Mouse (Mus musculus) kidney, postnatal 0 days (tissue): ENCODE measurements around the gene Tmed3. TPM values are rescaled to one million over a fixed set of nuclear protein-coding genes. Genes with fewer than 3 reads are reported as not detected.

Source experiments
- ATAC-seq: fragments of 200-750 bp; cut with Nextera tagmentation; replicated peaks from 2 replicates; pipeline ENCODE4 v1.8.0; 2017; ENCODE audit warnings: low read depth, moderate number of reproducible peaks, moderate TSS enrichment, moderate library complexity; ENCODE audit not compliant: low FRiP score
- DNase-seq: peaks from one replicate; pipeline ENCODE4 v3.0.0-alpha.2; 2016; ENCODE audit warnings: low spot score
- H3K27ac ChIP-seq: fragments of 300-500 bp; sonication (generic); 2 replicates; pipeline ENCODE4 v1.5.1; 2014; ENCODE audit warnings: mild to moderate bottlenecking
- H3K27me3 ChIP-seq: fragments of 300-500 bp; sonication (generic); 2 replicates; pipeline ENCODE4 v1.6.1; 2014; ENCODE audit warnings: low read length, mixed read lengths; ENCODE audit not compliant: insufficient read depth
- H3K36me3 ChIP-seq: fragments of 300-500 bp; sonication (generic); 2 replicates; pipeline ENCODE4 v1.6.1; 2014; ENCODE audit warnings: low read length, mixed read lengths; ENCODE audit not compliant: insufficient read depth
- H3K4me1 ChIP-seq: fragments of 300-500 bp; sonication (generic); replicated peaks from 2 replicates; pipeline ENCODE4 v1.6.1; 2014; ENCODE audit warnings: antibody characterized with exemption, low read length, mixed read lengths; ENCODE audit not compliant: insufficient read depth
- H3K4me2 ChIP-seq: fragments of 300-500 bp; sonication (generic); 2 replicates; pipeline ENCODE4 v1.6.1; 2014; ENCODE audit warnings: mild to moderate bottlenecking, low read length, moderate library complexity, mixed read lengths
- H3K4me3 ChIP-seq: fragments of 300-500 bp; sonication (generic); replicated peaks from 2 replicates; pipeline ENCODE4 v1.5.1; 2014; ENCODE audit warnings: low read depth, low read length
- H3K9ac ChIP-seq: fragments of 300-500 bp; sonication (generic); 2 replicates; pipeline ENCODE4 v1.6.1; 2014; ENCODE audit warnings: low read depth, low read length
- H3K9me3 ChIP-seq: fragments of 300-500 bp; sonication (generic); replicated peaks from 2 replicates; pipeline ENCODE4 v1.6.1; 2016; ENCODE audit warnings: low read length, inconsistent platforms, mixed read lengths
- CTCF ChIP-seq: IDR thresholded peaks from 2 replicates; pipeline ENCODE4 v1.5.1; 2016; ENCODE audit warnings: antibody characterized with exemption, low read depth, mild to moderate bottlenecking, moderate library complexity
- WGBS: fragments of 180-500 bp; shearing (Covaris S2); extraction: QIAGEN DNeasy Blood & Tissue Kit; methylation state at CpG from one replicate; pipeline ENCODE4 v1.1.7; 2014; 5-methylcytosine and 5-hydroxymethylcytosine counted together
- polyA plus RNA-seq: library from polyadenylated mRNA; unstranded; fragments of >200 nt; fragmentation: Nextera tagmentation; extraction: Ambion mirVana; gene quantifications from 2 replicates; pipeline ENCODE4 v1.2.1, GENCODE M21; 2015

The Tmed3 gene
- polyA plus RNA-seq, 1 experiment from 2014 or later: 96.9 TPM

GRCm38 (mm10) chr9:89686262-89686661 is 18.6 kb downstream of the Tmed3 start:
- Histone ChIP-seq H3K9ac (no peak overlapping the region), H3K36me3 (no peaks in the 10 kb centered on the region), H3K27me3 (no peaks in the 10 kb centered on the region), H3K4me3 (no peak overlapping the region), H3K9me3 (no peaks in the 10 kb centered on the region), H3K27ac (no peak overlapping the region), H3K4me1 (no peaks in the 10 kb centered on the region), H3K4me2 (no peak overlapping the region)
- DNase-seq (no peak), ATAC-seq (no peak)
- 64% methylated on average over 2 of the region's 2 CpGs for WGBS
- TF ChIP-seq CTCF: peak; percentile 37

- Histone ChIP-seq H3K27me3 (no peaks in the 10 kb centered on the region), H3K36me3 (no peaks in the 10 kb centered on the region), H3K9ac (no peak overlapping the region), H3K4me1 (no peaks in the 10 kb centered on the region), H3K4me2 (no peak overlapping the region), H3K9me3 (no peaks in the 10 kb centered on the region), H3K4me3 (no peak overlapping the region), H3K27ac (no peak overlapping the region)
- peak; percentile 46 for DNase-seq
- 35% methylated on average over 1 of the region's 1 CpGs for WGBS
- ATAC-seq: peak; percentile 63; the same call in 1 of the 2 replicates
- peak; percentile 74 for TF ChIP-seq CTCF
These were observed 25.9 kb downstream of the Tmed3 start for GRCm38 (mm10) chr9:89678974-89679373.

- Histone ChIP-seq H3K36me3 (no peaks in the 10 kb centered on the region), H3K9ac (no peak overlapping the region), H3K4me2 (no peak overlapping the region), H3K27ac (no peak overlapping the region), H3K4me1 (no peaks in the 10 kb centered on the region), H3K9me3 (no peaks in the 10 kb centered on the region), H3K4me3 (no peak overlapping the region), H3K27me3 (no peaks in the 10 kb centered on the region)
- 60% methylated on average over 3 of the region's 3 CpGs for WGBS
- DNase-seq: peak; percentile 80
- TF ChIP-seq CTCF: peak; percentile 95
- ATAC-seq: peak; percentile 78
These were observed 30.8 kb downstream of the Tmed3 start for GRCm38 (mm10) chr9:89674014-89674618.

GRCm38 (mm10) chr9:89673402-89673801 is 31.5 kb downstream of the Tmed3 start:
- WGBS: 81% methylated on average over 1 of the region's 1 CpGs
- Histone ChIP-seq H3K27me3 (no peaks in the 10 kb centered on the region), H3K9ac (no peak overlapping the region), H3K4me2 (no peak overlapping the region), H3K9me3 (no peaks in the 10 kb centered on the region), H3K27ac (no peak overlapping the region), H3K4me3 (no peak overlapping the region), H3K4me1 (no peaks in the 10 kb centered on the region), H3K36me3 (no peaks in the 10 kb centered on the region)
- ATAC-seq (no peak), DNase-seq (no peak)
- TF ChIP-seq CTCF: no peak

- WGBS: 71% methylated on average over 4 of the region's 4 CpGs
- no peaks in the 10 kb centered on the region for H3K9me3 ChIP-seq
- H3K4me2 ChIP-seq: no peak overlapping the region
- no peak for TF ChIP-seq CTCF
- no peaks in the 10 kb centered on the region for H3K27me3 ChIP-seq
- H3K9ac ChIP-seq: no peak overlapping the region
- no peak overlapping the region for H3K4me3 ChIP-seq
- ATAC-seq (no peak), DNase-seq (no peak)
- H3K36me3 ChIP-seq: no peaks in the 10 kb centered on the region
- H3K4me1 ChIP-seq: no peaks in the 10 kb centered on the region
- H3K27ac ChIP-seq: no peak overlapping the region
These were observed 35.0 kb downstream of the Tmed3 start for GRCm38 (mm10) chr9:89669878-89670277.

- Histone ChIP-seq H3K9ac (no peak overlapping the region), H3K4me2 (no peak overlapping the region), H3K4me3 (no peak overlapping the region), H3K27me3 (no peaks in the 10 kb centered on the region), H3K9me3 (no peaks in the 10 kb centered on the region), H3K4me1 (no peaks in the 10 kb centered on the region), H3K27ac (no peak overlapping the region), H3K36me3 (no peaks in the 10 kb centered on the region)
- TF ChIP-seq CTCF: no peak
- DNase-seq (no peak), ATAC-seq (no peak)
- 80% methylated on average over 4 of the region's 4 CpGs for WGBS
These were observed 37.4 kb downstream of the Tmed3 start for GRCm38 (mm10) chr9:89667306-89667942.
